Mouse (Mus musculus) ES-Bruce4 (cell line): ENCODE data around the gene Fblim1. TPM values are rescaled to one million over a fixed set of nuclear protein-coding genes. Genes with fewer than 3 reads are reported as not detected.

Experiments
- H3K27ac ChIP-seq: 2 replicates; pipeline ENCODE4 v1.5.1; 2012; ENCODE audit warnings: low read length, inconsistent platforms; ENCODE audit not compliant: insufficient read depth
- H3K27me3 ChIP-seq: 2 replicates; pipeline ENCODE4 v1.6.1; 2012; ENCODE audit warnings: mild to moderate bottlenecking, low read length, inconsistent platforms; ENCODE audit not compliant: control insufficient read depth, poor library complexity, insufficient read depth, severe bottlenecking
- H3K36me3 ChIP-seq: 2 replicates; pipeline ENCODE4 v1.6.1; 2012; ENCODE audit warnings: inconsistent platforms, mild to moderate bottlenecking, low read length, moderate library complexity; ENCODE audit not compliant: control insufficient read depth, poor library complexity, insufficient read depth, severe bottlenecking
- H3K4me1 ChIP-seq: one replicate; pipeline ENCODE4 v1.8.1; 2011; ENCODE audit warnings: low read length; ENCODE audit not compliant: control insufficient read depth, insufficient read depth
- H3K4me3 ChIP-seq: 2 replicates; pipeline ENCODE4 v1.5.1; 2011; ENCODE audit warnings: low read depth, mild to moderate bottlenecking, low read length
- H3K9ac ChIP-seq: 2 replicates; pipeline ENCODE4 v1.6.1; 2012; ENCODE audit warnings: low read depth, mild to moderate bottlenecking, inconsistent platforms; ENCODE audit not compliant: poor library complexity, severe bottlenecking
- H3K9me3 ChIP-seq: replicated peaks from 2 replicates; pipeline ENCODE4 v1.6.1; 2012; ENCODE audit warnings: mild to moderate bottlenecking, low read length, inconsistent platforms; ENCODE audit not compliant: control insufficient read depth, poor library complexity, insufficient read depth, severe bottlenecking
- CTCF ChIP-seq: IDR thresholded peaks from one replicate; pipeline ENCODE4 v1.8.1; 2011; ENCODE audit warnings: low read depth, low read length
- EP300 ChIP-seq: IDR thresholded peaks from 2 replicates; pipeline ENCODE4 v1.6.1; 2011; ENCODE audit warnings: low read depth, low read length; ENCODE audit not compliant: insufficient read depth
- POLR2A ChIP-seq: IDR thresholded peaks from one replicate; pipeline ENCODE4 v1.8.1; 2011; ENCODE audit warnings: low read length; ENCODE audit not compliant: insufficient read depth
- polyA plus RNA-seq: library from polyadenylated mRNA; stranded (reverse); fragments of >200 nt; gene quantifications from 2 replicates; pipeline ENCODE4 v1.2.4, GENCODE M21; 2011; ENCODE audit warnings: low read depth; ENCODE audit not compliant: missing spikeins, insufficient read depth, insufficient read length

Gene Fblim1
- polyA plus RNA-seq, 1 experiment, result 73.8 TPM

GRCm38 (mm10) chr4:141576404-141576803 is 29.5 kb downstream of the Fblim1 start:
- peaks cover 25% of the 10 kb centered on the region for H3K36me3 ChIP-seq
- no peak overlapping the region for H3K9ac ChIP-seq
- H3K4me1 ChIP-seq, result peaks cover 10% of the 10 kb centered on the region
- no peak overlapping the region for H3K4me3 ChIP-seq
- no peak overlapping the region for H3K27ac ChIP-seq
- H3K27me3 ChIP-seq, result no peaks in the 10 kb centered on the region
- H3K9me3 ChIP-seq, result no peaks in the 10 kb centered on the region
- no peak for TF ChIP-seq CTCF
- TF ChIP-seq POLR2A, result no peak
- no peak for TF ChIP-seq EP300

- H3K27ac ChIP-seq, result peak overlapping the region; percentile 16; the same call in 1 of the 2 replicates
- peak overlapping the region; percentile 43 for H3K9ac ChIP-seq
- H3K36me3 ChIP-seq, result peaks cover 19% of the 10 kb centered on the region
- H3K9me3 ChIP-seq, result no peaks in the 10 kb centered on the region
- H3K4me3 ChIP-seq, result peak overlapping the region; percentile 38
- TF ChIP-seq EP300 (no peak), POLR2A (no peak), CTCF (peak; percentile 96)
- no peaks in the 10 kb centered on the region for H3K27me3 ChIP-seq
- peaks cover 13% of the 10 kb centered on the region for H3K4me1 ChIP-seq
Observed at GRCm38 (mm10) chr4:141574789-141575702, 30.9 kb downstream of the Fblim1 start.

GRCm38 (mm10) chr4:141573359-141573966 is 32.4 kb downstream of the Fblim1 start:
- H3K4me3 ChIP-seq, result peak overlapping the region; percentile 8
- peaks cover 18% of the 10 kb centered on the region for H3K4me1 ChIP-seq
- H3K36me3 ChIP-seq, result peaks cover 6% of the 10 kb centered on the region; the same call in 1 of the 2 replicates
- H3K27me3 ChIP-seq, result no peaks in the 10 kb centered on the region
- no peaks in the 10 kb centered on the region for H3K9me3 ChIP-seq
- TF ChIP-seq POLR2A, result no peak
- no peak for TF ChIP-seq EP300
- TF ChIP-seq CTCF, result no peak
- H3K9ac ChIP-seq, result peak overlapping the region; percentile 53
- peak overlapping the region; percentile 11 for H3K27ac ChIP-seq

GRCm38 (mm10) chr4:141572668-141573358 is 33.1 kb downstream of the Fblim1 start:
- H3K27me3 ChIP-seq, result no peaks in the 10 kb centered on the region
- H3K9me3 ChIP-seq, result no peaks in the 10 kb centered on the region
- peak overlapping the region; percentile 59 for H3K27ac ChIP-seq
- TF ChIP-seq EP300 (peak; percentile 31; the same call in 1 of the 2 replicates), CTCF (no peak), POLR2A (no peak)
- H3K4me3 ChIP-seq, result peak overlapping the region; percentile 20
- H3K9ac ChIP-seq, result peak overlapping the region; percentile 53
- peaks cover 18% of the 10 kb centered on the region for H3K4me1 ChIP-seq
- H3K36me3 ChIP-seq, result peaks cover 6% of the 10 kb centered on the region; the same call in 1 of the 2 replicates

- Histone ChIP-seq H3K4me1 (peaks cover 18% of the 10 kb centered on the region), H3K36me3 (no peaks in the 10 kb centered on the region), H3K27ac (peak overlapping the region; percentile 59), H3K9ac (peak overlapping the region; percentile 53), H3K27me3 (no peaks in the 10 kb centered on the region), H3K9me3 (no peaks in the 10 kb centered on the region), H3K4me3 (peak overlapping the region; percentile 20)
- no peak for TF ChIP-seq POLR2A
- TF ChIP-seq EP300, result peak; percentile 91
- TF ChIP-seq CTCF, result no peak
Observed at GRCm38 (mm10) chr4:141571934-141572333, 34.0 kb downstream of the Fblim1 start.
